Mouse (Mus musculus): ENCODE results near the gene Atxn1. TPM values are rescaled to one million over a fixed set of nuclear protein-coding genes. Genes with fewer than 3 reads are reported as not detected.

The Atxn1 gene
- polyA plus RNA-seq, 1 experiment from 2014 or later: 8.3 TPM

DNA sequence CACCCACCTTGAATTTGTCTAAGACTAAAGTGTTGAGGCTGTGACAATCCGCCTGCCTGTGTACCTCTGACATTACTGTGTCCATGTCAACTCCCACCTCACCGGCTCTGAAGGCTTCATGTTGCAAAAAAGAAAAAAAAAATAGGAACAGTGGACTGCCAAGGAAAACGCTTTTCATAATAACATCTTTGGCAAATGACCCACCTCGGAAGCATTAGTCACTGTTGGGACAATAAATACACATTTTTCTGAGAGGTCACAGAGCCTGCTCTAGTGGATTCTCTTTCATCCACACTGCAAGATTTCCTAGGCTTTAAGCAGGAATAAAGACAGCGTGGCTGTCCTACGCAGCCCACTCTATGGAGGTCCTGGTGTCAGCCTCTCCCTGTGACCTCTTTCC, 168.5 kb downstream of the Atxn1 start:
- DNase-seq (ENCODE audit: low read depth, low spot score): no peak
- ChIA-PET POLR2A (no interaction called here), CTCF (no interaction called here)
- H3K27me3 ChIP-seq: no peaks in the 10 kb centered on the region
- ATAC-seq: no peak
- in situ Hi-C loops (cut with MboI; ENCODE audit: low pct_unique_long_range_greater_than_20kb): no loop called here
- no peak for TF ChIP-seq CTCF (IDR thresholded peaks at IDR 0.05)

DNA sequence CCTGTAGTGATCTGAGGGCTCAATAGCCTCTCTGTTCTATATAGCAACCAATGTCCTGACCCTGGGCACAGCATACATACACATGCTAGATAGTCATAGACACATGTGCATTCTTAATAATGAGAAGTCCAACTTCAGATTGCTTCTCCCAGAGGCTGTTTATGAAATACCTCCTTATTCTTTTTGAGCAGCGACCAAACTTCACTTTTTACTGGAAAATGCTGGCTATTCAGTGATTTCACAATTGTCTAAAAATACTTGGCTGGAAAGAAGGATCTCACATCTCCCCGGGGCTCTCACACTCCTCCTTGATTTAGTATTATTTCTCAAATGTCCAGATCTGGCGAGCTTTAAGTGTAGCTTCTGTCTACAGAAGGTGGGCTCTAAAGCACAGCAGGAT, 171.0 kb downstream of the Atxn1 start:
- ChIA-PET CTCF (interaction anchor here (1.6 kb wide), 1 partner anchor 10 kb away, joined by 7 read pairs; no protein-coding TSS in a partner anchor), POLR2A (no interaction called here)
- H3K27me3 ChIP-seq: no peaks in the 10 kb centered on the region
- no peak for TF ChIP-seq CTCF (IDR thresholded peaks at IDR 0.05)
- in situ Hi-C loops (cut with MboI; ENCODE audit: low pct_unique_long_range_greater_than_20kb): no loop called here
- DNase-seq (ENCODE audit: low read depth, low spot score) (no peak), ATAC-seq (no peak)

DNA sequence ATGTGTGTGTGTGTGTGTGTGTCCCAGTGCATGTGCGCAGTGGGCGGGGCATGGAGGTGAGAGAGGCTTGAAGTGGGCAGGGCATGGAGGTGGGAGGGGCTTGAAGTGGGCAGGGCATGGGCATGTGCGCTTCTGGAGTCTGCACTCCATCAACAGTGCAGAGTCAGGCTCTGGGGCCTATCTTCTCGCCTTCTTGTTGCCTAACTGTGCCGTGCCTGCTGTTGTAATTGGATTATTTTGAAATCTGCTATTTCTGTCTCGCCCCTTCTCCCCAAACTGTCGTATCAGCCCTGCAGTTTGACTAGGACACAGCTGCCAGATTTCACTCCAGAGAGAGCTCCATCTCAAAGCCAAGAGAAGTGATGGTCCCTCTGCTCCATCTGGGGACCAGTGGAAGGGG, 178.4 kb downstream of the Atxn1 start:
- CTCF ChIA-PET: interaction anchor here (1.0 to 1.2 kb wide), 2 partner anchors 9 to 12 kb away, joined by 3 read pairs; no protein-coding TSS in a partner anchor
- DNase-seq (ENCODE audit: low read depth, low spot score): no peak
- POLR2A ChIA-PET: no interaction called here

DNA sequence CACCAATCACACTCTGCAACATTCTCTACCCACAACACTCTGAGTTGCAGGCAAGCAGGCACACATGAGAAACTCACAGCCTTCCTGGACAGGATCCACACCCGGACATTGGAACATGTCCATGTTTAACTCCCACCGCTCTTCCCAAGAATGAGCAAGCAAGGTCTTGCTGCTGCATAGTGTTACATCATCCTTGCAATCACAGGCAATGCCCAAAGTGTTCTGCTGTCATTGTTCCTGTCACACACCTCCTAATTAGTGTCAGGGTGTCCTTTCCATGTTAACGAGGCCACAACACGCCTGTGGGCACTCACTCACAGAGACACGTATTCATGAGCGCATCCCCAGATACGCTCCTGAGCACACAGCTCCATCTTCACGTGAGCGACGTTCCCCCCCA, 181.1 kb downstream of the Atxn1 start:
- in situ Hi-C loops (cut with MboI; ENCODE audit: low pct_unique_long_range_greater_than_20kb): no loop called here
- ChIA-PET CTCF (no interaction called here), POLR2A (no interaction called here)
- DNase-seq (ENCODE audit: low read depth, low spot score): no peak
- ATAC-seq: no peak
- no peak for TF ChIP-seq CTCF (IDR thresholded peaks at IDR 0.05)
- no peaks in the 10 kb centered on the region for H3K27me3 ChIP-seq

More for the DNA sequence above, 178.4 kb downstream of the Atxn1 start:
- TF ChIP-seq CTCF (IDR thresholded peaks at IDR 0.05): no peak
- H3K27me3 ChIP-seq: no peaks in the 10 kb centered on the region
- in situ Hi-C loops (cut with MboI; ENCODE audit: low pct_unique_long_range_greater_than_20kb): no loop called here
- no peak for ATAC-seq

DNA sequence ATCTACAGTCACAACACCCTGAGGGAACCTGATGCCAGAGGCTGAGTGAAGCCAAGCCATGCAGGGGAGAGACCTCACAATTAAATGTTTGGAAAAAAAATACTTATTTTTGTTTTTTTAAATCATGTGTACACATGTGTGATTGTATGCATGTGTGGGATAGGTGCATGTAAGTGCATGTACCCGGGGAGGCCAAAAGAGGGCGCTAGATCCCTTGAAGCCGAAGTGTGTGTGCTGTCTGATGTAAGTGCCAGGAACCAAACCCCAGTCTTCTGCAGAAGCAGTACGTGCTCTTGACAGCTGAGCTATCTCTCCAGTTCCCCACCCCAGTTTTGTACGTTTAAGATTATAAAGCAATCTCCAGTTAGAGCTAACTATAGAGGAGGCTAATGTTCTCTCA, 186.1 kb downstream of the Atxn1 start:
- POLR2A ChIA-PET: interaction anchor here (1.2 kb wide), 1 partner anchor 9 kb away, joined by 3 read pairs; no protein-coding TSS in a partner anchor
- H3K27me3 ChIP-seq: no peaks in the 10 kb centered on the region
- peak; percentile 39 for TF ChIP-seq CTCF (IDR thresholded peaks at IDR 0.05)
- CTCF ChIA-PET: interaction anchor here (0.7 kb wide), 1 partner anchor 121 kb away, joined by 3 read pairs; no protein-coding TSS in a partner anchor
- in situ Hi-C loops (cut with MboI; ENCODE audit: low pct_unique_long_range_greater_than_20kb): no loop called here
- no peak for ATAC-seq
- DNase-seq (ENCODE audit: low read depth, low spot score): no peak

DNA sequence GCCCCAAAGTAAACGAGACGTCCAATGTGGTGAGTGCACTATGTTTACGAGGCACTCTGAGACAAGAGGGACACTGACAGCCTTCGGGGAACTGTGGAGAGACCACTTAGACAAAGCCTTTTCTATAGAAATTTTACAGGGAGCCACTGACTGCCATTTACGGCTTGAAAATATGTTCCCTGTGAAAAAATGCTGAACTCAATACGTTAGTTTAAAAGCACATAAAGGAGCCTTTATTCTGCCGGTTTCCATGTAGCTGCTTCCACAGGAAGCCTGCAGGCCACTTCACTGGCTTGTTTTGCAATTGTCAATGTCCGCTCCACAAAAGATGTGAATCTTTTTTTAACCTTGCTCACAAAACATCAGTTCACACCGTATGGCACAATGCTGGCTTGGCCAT, 186.6 kb downstream of the Atxn1 start:
- in situ Hi-C loops (cut with MboI; ENCODE audit: low pct_unique_long_range_greater_than_20kb): no loop called here
- no peak for TF ChIP-seq CTCF (IDR thresholded peaks at IDR 0.05)
- POLR2A ChIA-PET: interaction anchor here (0.6 to 1.2 kb wide), 2 partner anchors 8 to 27 kb away, joined by 3 to 8 read pairs; no protein-coding TSS in a partner anchor
- no peaks in the 10 kb centered on the region for H3K27me3 ChIP-seq
- CTCF ChIA-PET: interaction anchor here (0.7 to 1.5 kb wide), 2 partner anchors 8 to 122 kb away, joined by 3 read pairs; no protein-coding TSS in a partner anchor
- DNase-seq (ENCODE audit: low read depth, low spot score) (no peak), ATAC-seq (no peak)

DNA sequence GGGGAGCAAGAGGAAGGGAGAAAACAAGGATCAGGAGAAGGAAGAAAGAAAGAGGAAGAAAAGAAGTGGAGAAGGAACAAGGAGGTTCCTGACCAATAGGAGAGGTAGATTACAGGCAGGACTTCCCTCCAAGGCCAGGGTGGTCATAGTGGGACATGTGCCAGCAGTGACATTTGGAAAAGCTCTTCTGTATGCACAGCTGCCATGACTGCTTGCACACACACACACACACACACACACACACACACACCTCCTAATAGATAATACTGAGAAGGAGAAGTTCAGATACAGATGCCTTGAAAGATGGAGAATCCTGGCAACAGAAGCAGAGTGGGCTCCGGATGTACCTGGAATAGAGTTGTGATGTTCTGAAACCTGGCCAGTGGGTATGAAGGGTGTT, 189.3 kb downstream of the Atxn1 start:
- TF ChIP-seq CTCF (IDR thresholded peaks at IDR 0.05): no peak
- DNase-seq (ENCODE audit: low read depth, low spot score) (no peak), ATAC-seq (no peak)
- no peaks in the 10 kb centered on the region for H3K27me3 ChIP-seq
- in situ Hi-C loops (cut with MboI; ENCODE audit: low pct_unique_long_range_greater_than_20kb): no loop called here
- ChIA-PET CTCF (interaction anchor here (0.6 kb wide), 1 partner anchor 10 kb away, joined by 3 read pairs; no protein-coding TSS in a partner anchor), POLR2A (no interaction called here)

DNA sequence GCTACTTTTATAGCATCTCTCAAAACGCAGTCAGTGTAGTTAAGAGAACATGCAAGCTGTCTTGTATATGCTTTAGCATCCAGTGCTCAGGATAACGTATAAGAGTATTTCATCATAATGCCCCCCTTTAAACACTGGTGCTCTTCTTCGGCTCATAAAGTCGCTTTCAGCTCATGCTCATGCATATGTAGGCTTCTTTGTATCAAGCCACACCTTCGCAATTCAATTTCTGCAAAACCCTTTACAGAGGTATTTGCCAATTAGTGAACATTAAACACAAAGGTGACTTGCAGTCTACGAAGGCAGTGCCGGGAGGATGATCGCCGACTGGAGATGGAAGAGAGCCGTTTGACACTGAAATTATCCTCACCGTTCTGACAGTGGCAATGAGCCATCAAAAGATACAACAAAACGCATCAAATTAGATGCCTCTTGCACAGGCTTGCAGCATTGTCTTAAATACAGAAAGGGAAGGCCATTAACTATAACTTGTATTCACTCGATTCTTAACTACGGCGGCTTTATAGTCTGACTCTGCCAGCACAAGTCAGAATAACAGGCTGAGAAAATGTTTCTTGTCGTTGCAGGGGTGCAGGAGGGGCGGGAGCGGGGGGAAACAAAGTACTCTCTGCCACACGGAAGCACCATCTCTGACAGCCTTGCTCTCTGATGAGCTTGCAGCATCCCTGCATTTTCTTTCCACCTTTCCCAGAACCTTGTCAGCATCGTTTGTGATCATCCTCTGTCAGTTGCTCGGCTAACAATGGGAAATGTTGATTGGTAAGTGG, 191.2 kb downstream of the Atxn1 start:
- DNase-seq (ENCODE audit: low read depth, low spot score): no peak
- in situ Hi-C loops (cut with MboI; ENCODE audit: low pct_unique_long_range_greater_than_20kb): no loop called here
- no peaks in the 10 kb centered on the region for H3K27me3 ChIP-seq
- CTCF ChIA-PET: no interaction called here
- POLR2A ChIA-PET: no interaction called here
- ATAC-seq: no peak
- TF ChIP-seq CTCF (IDR thresholded peaks at IDR 0.05): no peak

DNA sequence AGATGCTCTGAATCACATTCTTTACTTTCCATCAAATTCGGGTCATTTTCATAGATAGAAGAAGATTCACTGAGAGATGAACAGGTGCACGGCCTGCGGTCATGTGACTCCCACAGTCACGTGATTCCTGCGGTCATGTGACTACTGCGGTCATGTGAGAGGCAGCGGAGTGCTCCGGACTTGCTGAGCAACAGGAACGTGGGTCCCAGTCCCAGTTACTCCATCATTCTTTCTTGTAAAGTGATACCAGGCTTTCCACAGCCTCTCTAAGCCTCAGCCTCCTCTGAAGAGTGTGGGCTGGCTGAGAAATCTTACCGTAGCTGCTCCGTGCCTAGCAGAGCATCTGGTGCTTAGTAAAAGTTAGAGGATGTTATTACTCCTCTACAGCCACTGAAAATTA, 195.1 kb downstream of the Atxn1 start:
- in situ Hi-C loops (cut with MboI; ENCODE audit: low pct_unique_long_range_greater_than_20kb): no loop called here

DNA sequence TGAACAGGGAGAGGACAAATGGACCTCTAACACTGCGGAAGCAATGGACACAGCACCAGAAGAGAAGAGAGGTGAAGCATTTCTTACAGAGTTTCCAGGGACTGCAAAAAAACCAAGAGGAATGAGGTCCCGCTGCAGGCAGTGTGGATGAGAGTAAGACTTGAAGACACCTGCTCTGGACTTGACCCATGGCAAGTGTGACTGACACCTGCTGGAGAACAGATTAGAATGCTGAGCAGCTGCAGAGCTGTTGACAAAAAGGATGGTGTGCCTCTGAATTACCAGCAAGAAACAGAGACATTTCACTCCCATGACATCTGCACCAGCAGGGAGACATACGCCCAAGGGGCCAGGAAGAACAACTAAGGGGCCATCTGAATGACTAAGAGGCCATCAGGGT, 196.6 kb downstream of the Atxn1 start:
- ChIA-PET CTCF (no interaction called here), POLR2A (no interaction called here)
- no peak for TF ChIP-seq CTCF (IDR thresholded peaks at IDR 0.05)
- DNase-seq (ENCODE audit: low read depth, low spot score): no peak
- in situ Hi-C loops (cut with MboI; ENCODE audit: low pct_unique_long_range_greater_than_20kb): no loop called here
- no peaks in the 10 kb centered on the region for H3K27me3 ChIP-seq
- ATAC-seq: no peak

More for the DNA sequence above, 195.1 kb downstream of the Atxn1 start:
- ATAC-seq (no peak), DNase-seq (ENCODE audit: low read depth, low spot score) (no peak)
- CTCF ChIA-PET: no interaction called here
- TF ChIP-seq CTCF (IDR thresholded peaks at IDR 0.05): no peak
- H3K27me3 ChIP-seq: no peaks in the 10 kb centered on the region
- POLR2A ChIA-PET: interaction anchor here (0.7 kb wide), 1 partner anchor 9 kb away, joined by 3 read pairs; no protein-coding TSS in a partner anchor

DNA sequence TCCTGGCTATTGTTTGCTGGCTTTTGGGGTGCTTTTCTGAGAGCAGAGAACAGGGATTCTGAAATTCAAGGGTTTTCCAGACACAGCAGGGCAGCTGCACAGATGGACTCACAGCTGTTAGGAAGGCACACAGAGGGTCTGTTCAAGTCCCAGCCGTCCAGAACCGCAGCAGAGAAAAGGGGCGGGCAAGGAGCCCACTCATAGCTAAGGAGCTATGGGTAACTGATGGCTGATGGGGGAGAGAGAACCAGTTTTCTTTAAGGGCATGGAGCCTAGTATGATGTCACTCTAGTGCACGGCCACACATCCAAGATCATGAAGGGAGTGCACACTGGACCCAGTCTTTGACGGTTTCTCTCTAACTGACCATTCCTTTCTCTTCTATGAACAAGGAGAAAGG, 200.5 kb downstream of the Atxn1 start:
- H3K27me3 ChIP-seq: no peaks in the 10 kb centered on the region
- in situ Hi-C loops (cut with MboI; ENCODE audit: low pct_unique_long_range_greater_than_20kb): no loop called here
- no peak for TF ChIP-seq CTCF (IDR thresholded peaks at IDR 0.05)
- CTCF ChIA-PET: no interaction called here
- POLR2A ChIA-PET: no interaction called here
- DNase-seq (ENCODE audit: low read depth, low spot score) (no peak), ATAC-seq (no peak)

All from Patski (cell line).